Mouse (Mus musculus) bone marrow, adult 2 months (tissue): ENCODE results near the gene Ints14.

Source experiments
- CTCF ChIP-seq: fragments of 200-500 bp; IDR thresholded peaks from 2 replicates; pipeline ENCODE4 v1.5.1; 2011; ENCODE audit warnings: low read length, control low read depth; ENCODE audit not compliant: control insufficient read depth, insufficient read depth
- POLR2A ChIP-seq: fragments of 200-500 bp; IDR thresholded peaks from 2 replicates; pipeline ENCODE4 v1.6.1; 2011; ENCODE audit warnings: low read depth, mild to moderate bottlenecking, control low read depth, low read length, borderline replicate concordance; ENCODE audit not compliant: control insufficient read depth

- no peak for TF ChIP-seq CTCF
- TF ChIP-seq POLR2A: no peak
These were observed 56.5 kb downstream of the Ints14 start for GRCm38 (mm10) chr9:65016978-65017827.
